Mouse (Mus musculus): ENCODE measurements around the gene Grm5. TPM values are rescaled to one million over a fixed set of nuclear protein-coding genes. Genes with fewer than 3 reads are reported as not detected.

Gene Grm5
- total RNA-seq (2021) = not detected
- long read RNA-seq, experiment 1 = 0 reads
- long read RNA-seq, experiment 2 = 0 reads

GRCm38 (mm10) chr7:87583868-87584267 lies at the start of gene Grm5:
Gene Grm5, plus strand, starts transcription at chr7:87584168.
- no peak for DNase-seq

GRCm38 (mm10) chr7:87539031-87539430 lies 44.9 kb upstream of the Grm5 start:
- DNase-seq = no peak

- peak; percentile 5 for DNase-seq
These were observed 18.7 kb upstream of the Grm5 start for GRCm38 (mm10) chr7:87565300-87565699.

GRCm38 (mm10) chr7:87566476-87566875 lies 17.5 kb upstream of the Grm5 start:
- no peak for DNase-seq

GRCm38 (mm10) chr7:87584281-87584701 lies 323 bp downstream of the Grm5 start:
- no peak for DNase-seq

- DNase-seq = no peak
These were observed 2.4 kb downstream of the Grm5 start for GRCm38 (mm10) chr7:87586271-87586937.

- no peak for DNase-seq
These were observed 4.0 kb downstream of the Grm5 start for GRCm38 (mm10) chr7:87587976-87588375.

GRCm38 (mm10) chr7:87626251-87626650 lies 42.3 kb downstream of the Grm5 start:
- DNase-seq = no peak

- no peak for DNase-seq
These were observed 51.6 kb downstream of the Grm5 start for GRCm38 (mm10) chr7:87635530-87635929.

GRCm38 (mm10) chr7:87650610-87651009 lies 66.6 kb downstream of the Grm5 start:
- DNase-seq = no peak

GRCm38 (mm10) chr7:87661794-87662193 lies 77.8 kb downstream of the Grm5 start:
- no peak for DNase-seq

- DNase-seq = no peak
These were observed 80.1 kb downstream of the Grm5 start for GRCm38 (mm10) chr7:87664041-87664440.

GRCm38 (mm10) chr7:87716393-87716792 lies 132.4 kb downstream of the Grm5 start:
- no peak for DNase-seq

- no peak for DNase-seq
These were observed 134.7 kb downstream of the Grm5 start for GRCm38 (mm10) chr7:87718631-87719030.

GRCm38 (mm10) chr7:87734511-87734910 lies 150.5 kb downstream of the Grm5 start:
- DNase-seq = no peak

- no peak for DNase-seq
These were observed 178.0 kb downstream of the Grm5 start for GRCm38 (mm10) chr7:87761945-87762344.

GRCm38 (mm10) chr7:87762376-87762775 lies 178.4 kb downstream of the Grm5 start:
- DNase-seq = no peak

GRCm38 (mm10) chr7:87787560-87787959 lies 203.6 kb downstream of the Grm5 start:
- DNase-seq = no peak

- no peak for DNase-seq
These were observed 205.0 kb downstream of the Grm5 start for GRCm38 (mm10) chr7:87788963-87789362.

- no peak for DNase-seq
These were observed 209.9 kb downstream of the Grm5 start for GRCm38 (mm10) chr7:87793896-87794295.

GRCm38 (mm10) chr7:87824898-87825297 lies 240.9 kb downstream of the Grm5 start:
- no peak for DNase-seq

- no peak for DNase-seq
These were observed 250.7 kb downstream of the Grm5 start for GRCm38 (mm10) chr7:87834669-87835068.

- DNase-seq = no peak
These were observed 254.6 kb downstream of the Grm5 start for GRCm38 (mm10) chr7:87838579-87838978.

GRCm38 (mm10) chr7:87843496-87843895 lies 259.5 kb downstream of the Grm5 start:
- DNase-seq = no peak

Data from gastrocnemius, postnatal 25 days (tissue).